Mouse (Mus musculus) cerebellum, adult 2 months (tissue): ENCODE measurements around the gene Lzts2. TPM values are rescaled to one million over a fixed set of nuclear protein-coding genes. Genes with fewer than 3 reads are reported as not detected.
A peak's percentile ranks its signal among the peaks of the same experiment; 100 is the strongest.

Experiments
- DNase-seq, 2 experiments: peaks; one replicate each; pipeline ENCODE4 v3.0.0; 2021
- H3K27ac ChIP-seq: fragments of 200-500 bp; 2 replicates; pipeline ENCODE4 v1.5.1; 2012; ENCODE audit warnings: low read length, control low read depth, inconsistent platforms; ENCODE audit not compliant: insufficient read depth
- H3K27me3 ChIP-seq: fragments of 200-500 bp; 2 replicates; pipeline ENCODE4 v1.6.1; 2012; ENCODE audit warnings: inconsistent platforms, mild to moderate bottlenecking, low read length, moderate library complexity; ENCODE audit not compliant: control insufficient read depth, insufficient read depth
- H3K4me1 ChIP-seq: fragments of 200-500 bp; 2 replicates; pipeline ENCODE4 v1.6.1; 2011; ENCODE audit warnings: low read length; ENCODE audit not compliant: control insufficient read depth, insufficient read depth
- H3K4me3 ChIP-seq: fragments of 200-500 bp; replicated peaks from 2 replicates; pipeline ENCODE3; 2011; ENCODE audit warnings: mild to moderate bottlenecking, low read depth, low read length, control low read depth; ENCODE audit not compliant: insufficient read depth
- CTCF ChIP-seq: fragments of 200-500 bp; IDR thresholded peaks from 2 replicates; pipeline ENCODE4 v1.5.1; 2011; ENCODE audit warnings: low read depth, mild to moderate bottlenecking, control low read depth, low read length, moderate library complexity, borderline replicate concordance; ENCODE audit not compliant: insufficient read depth
- POLR2A ChIP-seq: fragments of 200-500 bp; IDR thresholded peaks from 2 replicates; pipeline ENCODE4 v1.6.1; 2011; ENCODE audit warnings: low read length, control low read depth, borderline replicate concordance; ENCODE audit not compliant: insufficient read depth
- WGBS: fragments of 180-500 bp; shearing (Covaris S2); methylation state at CpG from one replicate; pipeline ENCODE4 v1.1.7; 2018; 5-methylcytosine and 5-hydroxymethylcytosine counted together
- polyA plus RNA-seq: library from polyadenylated mRNA; depleted of rRNA; stranded (reverse); fragments of >200 nt; gene quantifications from 2 replicates; pipeline ENCODE4 v1.2.3, GENCODE M21; 2012; rRNA removed

Gene Lzts2
- polyA plus RNA-seq, 1 experiment = 56.3 TPM

GRCm38 (mm10) chr19:45075323-45076035 is 61.3 kb downstream of the Lzts2 start:
- TF ChIP-seq POLR2A (no peak), CTCF (no peak)
- DNase-seq = peak in 1 of 2 experiments; percentile 41
- Histone ChIP-seq H3K27me3 (no peaks in the 10 kb centered on the region), H3K4me1 (peaks cover 7% of the 10 kb centered on the region; the same call in 1 of the 2 replicates), H3K4me3 (peak overlapping the region; percentile 89), H3K27ac (peak overlapping the region; percentile 65)
- 6% methylated on average over 32 of the region's 32 CpGs for WGBS

GRCm38 (mm10) chr19:45076036-45076575 is 61.9 kb downstream of the Lzts2 start:
- no peak for DNase-seq
- Histone ChIP-seq H3K4me1 (peaks cover 11% of the 10 kb centered on the region; the same call in 1 of the 2 replicates), H3K27me3 (no peaks in the 10 kb centered on the region), H3K27ac (no peak overlapping the region; the same call in 1 of the 2 replicates), H3K4me3 (peak overlapping the region; percentile 47)
- WGBS = 42% methylated on average over 17 of the region's 17 CpGs
- TF ChIP-seq POLR2A (no peak), CTCF (no peak)

Other genes with a start within 250 kb of the Lzts2 start
- gene Slf2, start 83.3 kb upstream of the Lzts2 start, polyA plus RNA-seq = 36.4 and 43.8 TPM in 2 replicates
- 90.3 and 101 TPM in 2 replicates for gene Sema4g, start 25.3 kb upstream of the Lzts2 start, polyA plus RNA-seq
- gene Twnk, start 8.8 kb upstream of the Lzts2 start, polyA plus RNA-seq = 11.2 and 11.7 TPM in 2 replicates
- 86.7 and 88.3 TPM in 2 replicates for gene Mrpl43, start 8.0 kb upstream of the Lzts2 start, polyA plus RNA-seq
- gene Pdzd7, start 31.3 kb downstream of the Lzts2 start, polyA plus RNA-seq = 7.6 and 9.1 TPM in 2 replicates
- 90.5 and 91.6 TPM in 2 replicates for gene Sfxn3, start 33.1 kb downstream of the Lzts2 start, polyA plus RNA-seq
- gene Kazald1, start 60.8 kb downstream of the Lzts2 start, polyA plus RNA-seq = 13.4 and 15.0 TPM in 2 replicates
- 0.21 and 1.4 TPM in 2 replicates for gene Tlx1, start 136.3 kb downstream of the Lzts2 start, polyA plus RNA-seq
- gene Lbx1, start 221.4 kb downstream of the Lzts2 start, polyA plus RNA-seq = 5.4 and 6.0 TPM in 2 replicates